16 mouse cellular contexts compared by ENCODE assay signal in genomic region chr4:41648157-41648556, GRCm38 (mm10). TPM values are rescaled to one million over a fixed set of nuclear protein-coding genes. Genes with fewer than 3 reads are reported as not detected.
DNase-seq lines count a peak whose midpoint lies in the region; ATAC-seq and TF ChIP-seq lines count a peak whose summit lies in the region.
"Had no signal": no experiment of that assay in that cellular context is flagged by ENCODE, and none has a peak within 500 bp of the region (broad histone marks: within the 10 kb centered on the region; RNA-seq: fewer than 3 reads in every experiment).

No protein-coding gene starts in this region.

- no peaks in the 10 kb centered on the region for H3K27me3 ChIP-seq in testis, adult 2 months (ENCODE audit: control insufficient read depth, insufficient read depth, low read length)
- H3K27me3 ChIP-seq in hindbrain, embryonic 14.5 days (ENCODE audit: control insufficient read depth, insufficient read depth, low read length) = no peaks in the 10 kb centered on the region
- no peaks in the 10 kb centered on the region for H3K27me3 ChIP-seq in stomach, postnatal 0 days (ENCODE audit: control insufficient read depth, insufficient read depth, low read length)
- H3K27me3 ChIP-seq: kidney, embryonic 15.5 days had no signal

- no peaks in the 10 kb centered on the region for H3K4me1 ChIP-seq in testis, adult 2 months (ENCODE audit: control insufficient read depth, insufficient read depth, low read length)
- 0 out of 2 replicates have a peak, but pooled peaks cover 5% of the 10 kb centered on the region for H3K4me1 ChIP-seq in hindbrain, embryonic 14.5 days (replicated peaks; ENCODE audit: control insufficient read depth, insufficient read depth, low read length)
- no peaks in the 10 kb centered on the region for H3K4me1 ChIP-seq in stomach, postnatal 0 days (replicated peaks; ENCODE audit: control insufficient read depth, insufficient read depth)
- H3K4me1 ChIP-seq: limb, embryonic 13.5 days had no signal

- peak in 1 of 2 experiments; percentile 43 for DNase-seq in layer of hippocampus, adult 2 months (ENCODE audit: low spot score in 2 of 2)
- no peak for DNase-seq in layer of hippocampus, postnatal 10 days (ENCODE audit: low spot score in 2 of 2)
- DNase-seq in testis, postnatal 10 days (ENCODE audit: low spot score) = no peak
- no peak for DNase-seq in hindbrain, embryonic 14.5 days (ENCODE audit: low spot score)
- no peak for DNase-seq in adrenal gland, adult (ENCODE audit: inconsistent age in 2 of 2, low spot score in 1 of 2)
- DNase-seq in stomach, postnatal 0 days (ENCODE audit: low spot score) = no peak
- DNase-seq: adrenal gland, postnatal 14 days; cerebellum, adult 8-10 months; embryo, embryonic 11 days; heart, adult 18-20 months; thymus, postnatal 25 days had no signal

- no peak for TF ChIP-seq POLR2A in testis, adult 2 months (IDR thresholded peaks at IDR 0.05; ENCODE audit: control insufficient read depth, low read depth, low read length)

- H3K27ac ChIP-seq in layer of hippocampus, adult 2 months = peak overlapping the region; percentile 74
- H3K27ac ChIP-seq in testis, adult 2 months (ENCODE audit: control insufficient read depth, insufficient read depth, low read depth, low read length) = peak overlapping the region; percentile 58
- H3K27ac ChIP-seq in hindbrain, embryonic 14.5 days = no peak overlapping the region
- no peak overlapping the region for H3K27ac ChIP-seq in stomach, postnatal 0 days (replicated peaks)
- H3K27ac ChIP-seq: kidney, embryonic 15.5 days; limb, embryonic 13.5 days had no signal

- no peak overlapping the region for H3K4me2 ChIP-seq in hindbrain, embryonic 14.5 days (replicated peaks)
- no peak overlapping the region for H3K4me2 ChIP-seq in stomach, postnatal 0 days (replicated peaks; ENCODE audit: low read depth)
- H3K4me2 ChIP-seq: kidney, embryonic 15.5 days; limb, embryonic 13.5 days had no signal

- no peaks in the 10 kb centered on the region for H3K9me3 ChIP-seq in hindbrain, embryonic 14.5 days (ENCODE audit: control insufficient read depth, low read length)
- no peaks in the 10 kb centered on the region for H3K9me3 ChIP-seq in stomach, postnatal 0 days (ENCODE audit: control insufficient read depth, low read length)
- H3K9me3 ChIP-seq: kidney, embryonic 15.5 days; limb, embryonic 13.5 days had no signal

- no peak for TF ChIP-seq EP300 in stomach, postnatal 0 days (optimal IDR thresholded peaks at IDR 0.05)

- H3K36me3 ChIP-seq in testis, adult 2 months (ENCODE audit: control insufficient read depth, insufficient read depth, low read length) = no peaks in the 10 kb centered on the region; the same call in 1 of the 2 replicates
- H3K36me3 ChIP-seq in hindbrain, embryonic 14.5 days (replicated peaks; ENCODE audit: control insufficient read depth, insufficient read depth) = no peaks in the 10 kb centered on the region
- no peaks in the 10 kb centered on the region for H3K36me3 ChIP-seq in stomach, postnatal 0 days (ENCODE audit: control insufficient read depth, insufficient read depth, low read length)
- H3K36me3 ChIP-seq: kidney, embryonic 15.5 days; limb, embryonic 13.5 days had no signal

- H3K4me3 ChIP-seq in layer of hippocampus, adult 2 months = no peak overlapping the region
- H3K4me3 ChIP-seq in testis, adult 2 months (ENCODE audit: control insufficient read depth, low read depth, low read length) = no peak overlapping the region
- no peak overlapping the region for H3K4me3 ChIP-seq in hindbrain, embryonic 14.5 days (replicated peaks; ENCODE audit: low read length)
- no peak overlapping the region for H3K4me3 ChIP-seq in stomach, postnatal 0 days (ENCODE audit: low read depth, low read length)
- H3K4me3 ChIP-seq: kidney, embryonic 15.5 days; limb, embryonic 13.5 days had no signal

- 0 out of 2 replicates have a peak, but pooled peaks have one; percentile 24 for ATAC-seq in hindbrain, embryonic 14.5 days (ENCODE audit: low FRiP score)
- ATAC-seq in stomach, postnatal 0 days (ENCODE audit: low FRiP score, low TSS enrichment) = no peak

- WGBS in hindbrain, embryonic 14.5 days = 14% methylated on average over 4 of the region's 4 CpGs
- WGBS in stomach, postnatal 0 days = 53% methylated on average over 4 of the region's 4 CpGs

- no peak for TF ChIP-seq CTCF in layer of hippocampus, adult 2 months (conservative IDR thresholded peaks at IDR 0.05)
- TF ChIP-seq CTCF in testis, adult 2 months (IDR thresholded peaks at IDR 0.05; ENCODE audit: control insufficient read depth, insufficient read depth, insufficient replicate concordance, low read depth, low read length) = no peak
- no peak for TF ChIP-seq CTCF in stomach, postnatal 0 days (IDR thresholded peaks at IDR 0.05; ENCODE audit: low read depth)

- no peak overlapping the region for H3K9ac ChIP-seq in hindbrain, embryonic 14.5 days
- H3K9ac ChIP-seq in stomach, postnatal 0 days (ENCODE audit: low read length) = no peak overlapping the region
- H3K9ac ChIP-seq: kidney, embryonic 15.5 days; limb, embryonic 13.5 days had no signal

RNA-seq across cellular contexts. Expression of gene Enho, which starts 8.0 kb away (rescaled TPM):
- 10 to 100 TPM; 59.7 to 62.0 TPM for total RNA-seq in layer of hippocampus, adult 2 months (2021)
- total RNA-seq in layer of hippocampus, postnatal 10 days (2021) = 10 to 100 TPM; 63.4 to 66.5 TPM
- polyA plus RNA-seq in testis, adult 2 months (2012; rRNA removed) = 3.7 and 4.2 TPM in 2 replicates
- polyA plus RNA-seq in hindbrain, embryonic 14.5 days (2014; fragmentation: Nextera tagmentation; extraction: Ambion mirVana) = 127 and 130 TPM in 2 replicates
- polyA plus RNA-seq in stomach, postnatal 0 days (2015; fragmentation: Nextera tagmentation; extraction: Ambion mirVana) = 50.5 and 55.4 TPM in 2 replicates
- total RNA-seq: megakaryocyte, adult 5-6 weeks had no signal

RNA-seq across cellular contexts. Expression of gene Cntfr, which starts 48.7 kb away (rescaled TPM):
- 10 to 100 TPM; 96.5 to 98.8 TPM for total RNA-seq in layer of hippocampus, adult 2 months (2021)
- total RNA-seq in layer of hippocampus, postnatal 10 days (2021) = 10 to 100 TPM; 64.7 to 65.0 TPM
- 3.7 and 4.0 TPM in 2 replicates for polyA plus RNA-seq in testis, adult 2 months (2012; rRNA removed)
- polyA plus RNA-seq in hindbrain, embryonic 14.5 days (2014; fragmentation: Nextera tagmentation; extraction: Ambion mirVana) = 19.2 and 21.8 TPM in 2 replicates
- 4.3 and 5.9 TPM in 2 replicates for polyA plus RNA-seq in stomach, postnatal 0 days (2015; fragmentation: Nextera tagmentation; extraction: Ambion mirVana)
- total RNA-seq: megakaryocyte, adult 5-6 weeks; MEL had no signal

RNA-seq across cellular contexts. Expression of gene Il11ra1, which starts 51.6 kb away (rescaled TPM):
- total RNA-seq in layer of hippocampus, adult 2 months (2021) = 10 to 100 TPM; 39.1 to 43.3 TPM
- total RNA-seq in layer of hippocampus, postnatal 10 days (2021) = 10 to 100 TPM; 23.2 to 24.5 TPM
- 10.7 and 11.0 TPM in 2 replicates for polyA plus RNA-seq in testis, adult 2 months (2012; rRNA removed)
- polyA plus RNA-seq in hindbrain, embryonic 14.5 days (2014; fragmentation: Nextera tagmentation; extraction: Ambion mirVana) = 39.9 and 40.6 TPM in 2 replicates
- 73.7 and 80.0 TPM in 2 replicates for polyA plus RNA-seq in stomach, postnatal 0 days (2015; fragmentation: Nextera tagmentation; extraction: Ambion mirVana)

Comparison
In these comparisons a context has a peak if more than half of its experiments do, and no peak if none do; other contexts are left out.
1. H3K27ac ChIP-seq: peak in layer of hippocampus, adult 2 months (single experiment) and testis, adult 2 months (single experiment); none in hindbrain, embryonic 14.5 days (single experiment) and stomach, postnatal 0 days (single experiment).